Mouse (Mus musculus): ENCODE data around the gene Pkdrej. TPM values are rescaled to one million over a fixed set of nuclear protein-coding genes. Genes with fewer than 3 reads are reported as not detected.

The Pkdrej gene
- total RNA-seq (2023), result not detected

GRCm38 (mm10) chr15:85821203-85822010, at the start of gene Pkdrej:
Pkdrej (minus strand) TSS chr15:85821734.

DNA sequence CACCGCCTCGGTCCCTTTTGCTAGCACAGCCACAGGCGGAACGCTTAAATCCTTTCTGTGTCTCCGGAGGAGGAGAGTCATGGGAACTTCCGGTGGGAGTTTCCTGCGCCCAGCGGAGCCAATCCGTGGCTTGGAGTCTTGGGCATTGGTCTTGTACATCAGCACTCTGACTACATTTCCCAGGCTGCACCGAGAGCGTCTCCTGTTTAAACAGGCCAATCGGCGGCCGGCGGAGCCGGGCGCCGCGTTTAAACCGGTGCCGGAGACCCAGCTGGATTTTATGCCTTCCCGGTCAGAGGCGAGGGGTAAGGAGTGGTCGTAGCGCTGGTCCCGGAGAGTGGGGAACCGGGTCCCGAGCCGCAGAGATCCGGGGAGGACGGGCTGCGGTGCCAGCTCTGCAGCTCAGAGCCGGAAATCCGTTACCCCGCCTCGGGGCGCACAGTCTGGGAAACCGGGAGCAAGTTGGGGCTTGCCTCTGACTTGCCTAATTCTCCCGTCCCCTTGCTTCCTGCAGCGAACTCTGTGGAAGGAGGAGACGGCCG, 38.0 kb upstream of the Pkdrej start, which contains the start of gene Gtse1:
TSS of gene Gtse1 (plus strand) at position 256 of the 542 bp plus-strand sequence.

GRCm38 (mm10) chr15:85831954-85832590, 10.5 kb upstream of the Pkdrej start, which contains the start of gene Ttc38:
Ttc38 (plus strand) TSS chr15:85832306.

DNA sequence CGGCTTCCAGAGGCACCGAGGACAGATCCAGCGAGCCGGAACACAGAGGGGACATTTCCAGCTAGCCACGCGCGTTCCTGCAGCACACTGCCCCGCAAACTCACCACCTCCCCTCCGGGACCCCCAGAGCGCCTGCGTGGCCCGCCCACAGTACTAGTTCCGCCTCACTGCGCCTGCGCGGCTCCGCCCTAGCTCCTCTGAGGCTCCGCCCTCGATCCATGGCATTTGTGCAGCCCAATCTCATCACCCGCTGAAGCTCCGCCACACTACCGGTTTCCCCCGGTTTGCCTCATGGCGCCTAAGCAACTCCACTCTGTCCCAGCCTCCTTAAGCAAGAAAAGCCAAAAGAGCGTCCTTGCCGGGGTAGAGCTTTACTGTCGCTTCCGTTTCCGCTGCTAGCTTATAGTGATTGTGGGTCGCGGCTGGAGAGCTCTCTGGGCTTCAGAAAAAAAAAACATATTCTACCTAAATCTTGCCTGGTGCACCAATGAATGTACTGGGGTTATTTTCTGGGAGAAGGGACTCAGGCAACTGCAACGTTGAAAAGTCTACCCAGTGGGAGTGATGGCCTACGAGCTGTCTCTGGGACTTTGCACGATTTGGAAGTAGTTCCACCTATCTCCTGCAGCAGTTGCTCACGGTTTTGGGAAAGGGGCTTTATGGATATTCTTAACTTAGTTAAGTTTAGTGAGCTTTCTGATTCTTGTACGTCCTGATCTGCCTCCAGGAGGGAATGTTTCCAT, 9.8 kb downstream of the Pkdrej start, which contains the start of gene Cdpf1:
TSS of gene Cdpf1 (minus strand) at position 163 of the 743 bp plus-strand sequence.

Other genes starting within 250 kb of the Pkdrej start
- not detected for gene Wnt7b, start 239.3 kb downstream of the Pkdrej start, total RNA-seq (2023)
- gene Ppara, start 86.8 kb downstream of the Pkdrej start, total RNA-seq (2023), result not detected
- gene Cdpf1, start 10.0 kb downstream of the Pkdrej start, total RNA-seq (2023), result 1 to 10 TPM; 6.4 to 6.9 TPM
- 10 to 100 TPM in 1 of 2 experiments, 1 to 10 TPM in 1; 9.1 to 12.2 TPM for gene Ttc38, start 10.6 kb upstream of the Pkdrej start, total RNA-seq (2023)
- gene Gtse1, start 38.0 kb upstream of the Pkdrej start, total RNA-seq (2023), result 10 to 100 TPM; 15.2 to 15.8 TPM
- 10 to 100 TPM in 1 of 2 experiments, 1 to 10 TPM in 1; 9.5 to 11.7 TPM for gene Trmu, start 57.6 kb upstream of the Pkdrej start, total RNA-seq (2023)
- 1 to 10 TPM; 1.4 to 3.0 TPM for gene Celsr1, start 212.0 kb upstream of the Pkdrej start, total RNA-seq (2023)
- 10 to 100 TPM; 10.2 to 17.1 TPM for gene Gramd4, start 236.0 kb upstream of the Pkdrej start, total RNA-seq (2023)